19 mouse cellular contexts compared by ENCODE assay signal in the genomic region with DNA sequence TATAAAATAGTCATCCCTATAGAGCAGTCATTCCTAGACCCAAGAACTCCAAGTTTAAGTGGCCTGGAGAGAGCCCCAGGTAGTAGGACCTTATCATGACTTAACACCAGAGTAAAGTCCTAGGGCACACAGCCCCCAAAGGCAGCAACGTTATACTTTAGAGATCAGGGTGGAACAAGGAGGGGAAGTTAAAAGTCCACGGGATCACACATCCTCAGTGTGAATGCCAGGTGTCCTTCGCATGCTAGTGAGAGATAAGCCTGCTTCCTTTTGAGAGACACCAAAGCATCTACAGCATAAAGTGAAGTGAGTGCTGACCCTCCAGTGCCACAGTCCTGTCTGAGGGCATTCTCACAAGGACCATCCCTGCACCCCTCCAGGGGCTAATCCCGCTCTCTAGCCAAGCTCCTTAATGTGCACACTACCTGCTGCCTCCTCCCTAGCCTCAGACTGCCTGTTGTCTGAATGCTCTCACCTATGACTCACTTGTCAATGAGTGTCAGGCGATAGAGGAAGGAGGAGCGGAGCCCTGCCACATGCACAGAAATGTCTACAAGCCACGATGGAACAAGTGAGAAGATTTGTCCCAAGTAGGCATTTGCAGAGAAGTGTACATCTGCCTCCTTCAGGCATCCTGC.
DNase-seq lines count a peak whose midpoint lies in the region; ATAC-seq and TF ChIP-seq lines count a peak whose summit lies in the region.
"Had no signal": no experiment of that assay in that cellular context is flagged by ENCODE, and none has a peak within 500 bp of the region (broad histone marks: within the 10 kb centered on the region; RNA-seq: fewer than 3 reads in every experiment).

No protein-coding gene starts in this region.

- H3K27ac ChIP-seq in midbrain, embryonic 13.5 days, result 0 out of 2 replicates have a peak overlapping the region, but pooled peaks have one; percentile 7
- no peak overlapping the region for H3K27ac ChIP-seq in midbrain, embryonic 10.5 days (replicated peaks)
- peak overlapping the region; percentile 89 for H3K27ac ChIP-seq in intestine, postnatal 0 days (ENCODE audit: low read depth, low read length)
- peak overlapping the region; percentile 53 for H3K27ac ChIP-seq in stomach, postnatal 0 days (replicated peaks)
- H3K27ac ChIP-seq: embryonic facial prominence, embryonic 10.5 days; heart, adult 2 months; hindbrain, embryonic 15.5 days had no signal

- no peak overlapping the region for H3K9ac ChIP-seq in midbrain, embryonic 13.5 days (replicated peaks)
- no peak overlapping the region for H3K9ac ChIP-seq in intestine, postnatal 0 days (ENCODE audit: low read depth, low read length)
- H3K9ac ChIP-seq in stomach, postnatal 0 days (ENCODE audit: low read length), result no peak overlapping the region
- H3K9ac ChIP-seq: heart, embryonic 12.5 days; hindbrain, embryonic 15.5 days had no signal

- H3K27me3 ChIP-seq in midbrain, embryonic 13.5 days, result no peaks in the 10 kb centered on the region
- no peaks in the 10 kb centered on the region for H3K27me3 ChIP-seq in midbrain, embryonic 10.5 days (ENCODE audit: low read depth, poor library complexity, severe bottlenecking)
- no peaks in the 10 kb centered on the region for H3K27me3 ChIP-seq in intestine, postnatal 0 days (replicated peaks; ENCODE audit: control insufficient read depth, insufficient read depth, low read length)
- no peaks in the 10 kb centered on the region for H3K27me3 ChIP-seq in stomach, postnatal 0 days (ENCODE audit: control insufficient read depth, insufficient read depth, low read length)
- H3K27me3 ChIP-seq: hindbrain, embryonic 15.5 days; Patski had no signal

- no peak for DNase-seq in midbrain, embryonic 10.5 days (ENCODE audit: low spot score)
- DNase-seq in brain, adult 2 months (ENCODE audit: low read depth, low spot score), result peak; percentile 43
- peak; percentile 48 for DNase-seq in stomach, postnatal 0 days (ENCODE audit: low spot score)
- no peak for DNase-seq in MN1 (ENCODE audit: low spot score)
- no peak for DNase-seq in layer of hippocampus, adult 11-12 months (ENCODE audit: low spot score)
- DNase-seq in frontal cortex, postnatal 10 days (ENCODE audit: low spot score in 2 of 2), result no peak
- DNase-seq: adrenal gland, postnatal 25 days; cerebellum, adult 2 months; gastrocnemius, postnatal 10 days; heart, adult 2 months; heart, postnatal 36 days had no signal

- TF ChIP-seq EP300 in stomach, postnatal 0 days (optimal IDR thresholded peaks at IDR 0.05), result no peak

- H3K9me3 ChIP-seq in midbrain, embryonic 13.5 days, result no peaks in the 10 kb centered on the region
- H3K9me3 ChIP-seq in midbrain, embryonic 10.5 days (replicated peaks), result no peaks in the 10 kb centered on the region
- no peaks in the 10 kb centered on the region for H3K9me3 ChIP-seq in intestine, postnatal 0 days (ENCODE audit: control insufficient read depth)
- H3K9me3 ChIP-seq in stomach, postnatal 0 days (ENCODE audit: control insufficient read depth, low read length), result no peaks in the 10 kb centered on the region
- H3K9me3 ChIP-seq: embryonic facial prominence, embryonic 10.5 days; heart, embryonic 12.5 days; hindbrain, embryonic 15.5 days had no signal

- no peak overlapping the region for H3K4me3 ChIP-seq in midbrain, embryonic 13.5 days (replicated peaks)
- no peak overlapping the region for H3K4me3 ChIP-seq in midbrain, embryonic 10.5 days
- no peak overlapping the region for H3K4me3 ChIP-seq in intestine, postnatal 0 days (ENCODE audit: low read depth, low read length)
- no peak overlapping the region for H3K4me3 ChIP-seq in stomach, postnatal 0 days (ENCODE audit: low read depth, low read length)
- H3K4me3 ChIP-seq: embryonic facial prominence, embryonic 10.5 days; heart, adult 2 months; heart, embryonic 12.5 days; hindbrain, embryonic 15.5 days had no signal

- ATAC-seq in midbrain, embryonic 13.5 days, result no peak
- ATAC-seq in intestine, postnatal 0 days, result peak; percentile 63
- ATAC-seq in stomach, postnatal 0 days (ENCODE audit: low FRiP score, low TSS enrichment), result peak; percentile 27; the same call in 1 of the 2 replicates
- ATAC-seq: activated CD4-positive, CD25-positive, alpha-beta regulatory T cell, adult 4 months; forebrain, embryonic 14.5 days; Patski had no signal

- H3K36me3 ChIP-seq in midbrain, embryonic 13.5 days, result no peaks in the 10 kb centered on the region
- H3K36me3 ChIP-seq in midbrain, embryonic 10.5 days, result no peaks in the 10 kb centered on the region
- no peaks in the 10 kb centered on the region for H3K36me3 ChIP-seq in intestine, postnatal 0 days (ENCODE audit: control insufficient read depth, insufficient read depth)
- no peaks in the 10 kb centered on the region for H3K36me3 ChIP-seq in stomach, postnatal 0 days (ENCODE audit: control insufficient read depth, insufficient read depth, low read length)
- H3K36me3 ChIP-seq: embryonic facial prominence, embryonic 10.5 days; heart, embryonic 12.5 days; hindbrain, embryonic 15.5 days had no signal

- no peak for TF ChIP-seq CTCF in intestine, postnatal 0 days (IDR thresholded peaks at IDR 0.05; ENCODE audit: low read depth)
- TF ChIP-seq CTCF in stomach, postnatal 0 days (IDR thresholded peaks at IDR 0.05; ENCODE audit: low read depth), result no peak

- 72% methylated on average over 7 of the region's 7 CpGs for WGBS in midbrain, embryonic 13.5 days
- 68% methylated on average over 7 of the region's 7 CpGs for WGBS in midbrain, embryonic 10.5 days
- 22% methylated on average over 7 of the region's 7 CpGs for WGBS in intestine, postnatal 0 days
- 41% methylated on average over 7 of the region's 7 CpGs for WGBS in stomach, postnatal 0 days

- peaks cover 15% of the 10 kb centered on the region for H3K4me1 ChIP-seq in midbrain, embryonic 13.5 days (replicated peaks)
- H3K4me1 ChIP-seq in midbrain, embryonic 10.5 days, result peaks cover 12% of the 10 kb centered on the region; the same call in 1 of the 2 replicates
- peaks cover 8% of the 10 kb centered on the region; the same call in 1 of the 2 replicates for H3K4me1 ChIP-seq in intestine, postnatal 0 days (replicated peaks; ENCODE audit: control insufficient read depth, insufficient read depth, low read length)
- H3K4me1 ChIP-seq in stomach, postnatal 0 days (replicated peaks; ENCODE audit: control insufficient read depth, insufficient read depth), result 0 out of 2 replicates have a peak, but pooled peaks cover 4% of the 10 kb centered on the region
- H3K4me1 ChIP-seq: hindbrain, embryonic 15.5 days had no signal

- H3K4me2 ChIP-seq in midbrain, embryonic 13.5 days (replicated peaks), result no peak overlapping the region
- peak overlapping the region; percentile 54; the same call in 1 of the 2 replicates for H3K4me2 ChIP-seq in intestine, postnatal 0 days (replicated peaks; ENCODE audit: low read depth)
- no peak overlapping the region for H3K4me2 ChIP-seq in stomach, postnatal 0 days (replicated peaks; ENCODE audit: low read depth)
- H3K4me2 ChIP-seq: hindbrain, embryonic 15.5 days had no signal

Comparison
In these comparisons a context has a peak if more than half of its experiments do, and no peak if none do; other contexts are left out.
1. DNase-seq: peak in brain, adult 2 months (single experiment) and stomach, postnatal 0 days (single experiment); none in midbrain, embryonic 10.5 days (single experiment), MN1 (single experiment), layer of hippocampus, adult 11-12 months (single experiment) and frontal cortex, postnatal 10 days (0 of 2).